Mouse (Mus musculus) forebrain, embryonic 13.5 days (tissue): ENCODE results near the gene Ppp4r4. TPM values are rescaled to one million over a fixed set of nuclear protein-coding genes. Genes with fewer than 3 reads are reported as not detected.
"Not testable (repeated sequence)": the region's sequence is repeated elsewhere in the genome, so short reads cannot be mapped to it uniquely, and the experiment has no call there.

ENCODE experiments used
- ATAC-seq: fragments of 200-750 bp; cut with Nextera tagmentation; 2 replicates; pipeline ENCODE4 v1.8.0; 2017
- H3K27ac ChIP-seq: fragments of 300-500 bp; sonication (generic); 2 replicates; pipeline ENCODE4 v1.5.1; 2015; ENCODE audit warnings: inconsistent platforms, mild to moderate bottlenecking, moderate library complexity
- H3K27me3 ChIP-seq: fragments of 300-500 bp; sonication (generic); 2 replicates; pipeline ENCODE4 v1.6.1; 2015; ENCODE audit warnings: mild to moderate bottlenecking, inconsistent platforms
- H3K36me3 ChIP-seq: fragments of 300-500 bp; sonication (generic); 2 replicates; pipeline ENCODE4 v1.6.1; 2015; ENCODE audit warnings: mild to moderate bottlenecking, inconsistent platforms; ENCODE audit not compliant: poor library complexity, severe bottlenecking
- H3K4me1 ChIP-seq: fragments of 300-500 bp; sonication (generic); 2 replicates; pipeline ENCODE4 v1.6.1; 2015; ENCODE audit warnings: inconsistent platforms
- H3K4me2 ChIP-seq: fragments of 300-500 bp; sonication (generic); 2 replicates; pipeline ENCODE4 v1.6.1; 2015; ENCODE audit warnings: inconsistent platforms, mild to moderate bottlenecking, moderate library complexity
- H3K4me3 ChIP-seq: fragments of 300-500 bp; sonication (generic); 2 replicates; pipeline ENCODE4 v1.5.1; 2015; ENCODE audit warnings: mild to moderate bottlenecking, inconsistent platforms
- H3K9ac ChIP-seq: fragments of 300-500 bp; sonication (generic); 2 replicates; pipeline ENCODE4 v1.6.1; 2015; ENCODE audit warnings: mild to moderate bottlenecking, inconsistent platforms
- H3K9me3 ChIP-seq: fragments of 300-500 bp; sonication (generic); replicated peaks from 2 replicates; pipeline ENCODE4 v1.6.1; 2016; ENCODE audit warnings: inconsistent platforms
- WGBS: fragments of 180-500 bp; shearing (Covaris S2); methylation state at CpG from one replicate; pipeline ENCODE4 v1.1.7; 2015; 5-methylcytosine and 5-hydroxymethylcytosine counted together
- polyA plus RNA-seq: library from polyadenylated mRNA; unstranded; fragments of >200 nt; fragmentation: Nextera tagmentation; extraction: Ambion mirVana; gene quantifications from 2 replicates; pipeline ENCODE4 v1.2.1, GENCODE M21; 2015

Gene Ppp4r4
- polyA plus RNA-seq, 1 experiment from 2014 or later, result 1.8 TPM

GRCm38 (mm10) chr12:103646314-103646713, 114.2 kb downstream of the Ppp4r4 start:
- Histone ChIP-seq H3K27ac (no peak overlapping the region), H3K9ac (no peak overlapping the region), H3K4me3 (no peak overlapping the region), H3K9me3 (no peaks in the 10 kb centered on the region), H3K4me1 (no peaks in the 10 kb centered on the region), H3K36me3 (no peaks in the 10 kb centered on the region), H3K4me2 (no peak overlapping the region), H3K27me3 (no peaks in the 10 kb centered on the region)
- no peak for ATAC-seq
- 84% methylated on average over 2 of the region's 2 CpGs for WGBS

GRCm38 (mm10) chr12:103653836-103654235, 121.8 kb downstream of the Ppp4r4 start:
- Histone ChIP-seq H3K4me3 (no peak overlapping the region), H3K9ac (no peak overlapping the region), H3K4me1 (no peaks in the 10 kb centered on the region), H3K27ac (no peak overlapping the region), H3K9me3 (no peaks in the 10 kb centered on the region), H3K4me2 (no peak overlapping the region), H3K27me3 (no peaks in the 10 kb centered on the region), H3K36me3 (no peaks in the 10 kb centered on the region)
- 90% methylated on average over 2 of the region's 2 CpGs for WGBS
- no peak for ATAC-seq

- ATAC-seq, result no peak
- no peaks in the 10 kb centered on the region for H3K4me1 ChIP-seq
- H3K36me3 ChIP-seq, result no peaks in the 10 kb centered on the region
- H3K27ac ChIP-seq, result no peak overlapping the region
- 87% methylated on average over 7 of the region's 7 CpGs for WGBS
- H3K9me3 ChIP-seq, result no peaks in the 10 kb centered on the region
- H3K9ac ChIP-seq, result no peak overlapping the region
- H3K4me3 ChIP-seq, result no peak overlapping the region
- H3K27me3 ChIP-seq, result no peaks in the 10 kb centered on the region
- no peak overlapping the region for H3K4me2 ChIP-seq
Observed at GRCm38 (mm10) chr12:103655123-103656044, 123.3 kb downstream of the Ppp4r4 start.

GRCm38 (mm10) chr12:103656848-103657626, 125.0 kb downstream of the Ppp4r4 start, which contains the start of gene Serpina6:
Serpina6 (minus strand) TSS chr12:103657212.
- Histone ChIP-seq H3K4me2 (no peak within 1 kb of the TSS), H3K36me3 (no peaks in the 10 kb centered on the region), H3K4me3 (no peak within 1 kb of the TSS), H3K9ac (no peak within 1 kb of the TSS), H3K4me1 (no peaks in the 10 kb centered on the region), H3K27ac (no peak within 1 kb of the TSS), H3K27me3 (no peaks in the 10 kb centered on the region), H3K9me3 (no peaks in the 10 kb centered on the region)
- ATAC-seq, result no peak
- 89% methylated on average over 9 of the region's 9 CpGs for WGBS

- H3K36me3 ChIP-seq, result no peaks in the 10 kb centered on the region
- ATAC-seq, result no peak
- H3K4me1 ChIP-seq, result no peaks in the 10 kb centered on the region
- 84% methylated on average over 10 of the region's 10 CpGs for WGBS
- H3K4me3 ChIP-seq, result no peak overlapping the region
- no peaks in the 10 kb centered on the region for H3K9me3 ChIP-seq
- H3K9ac ChIP-seq, result no peak overlapping the region
- no peak overlapping the region for H3K4me2 ChIP-seq
- no peak overlapping the region for H3K27ac ChIP-seq
- H3K27me3 ChIP-seq, result no peaks in the 10 kb centered on the region
Observed at GRCm38 (mm10) chr12:103657991-103658390, 125.9 kb downstream of the Ppp4r4 start.

- Histone ChIP-seq H3K27me3 (no peaks in the 10 kb centered on the region), H3K4me2 (no peak overlapping the region), H3K9me3 (no peaks in the 10 kb centered on the region), H3K27ac (no peak overlapping the region), H3K36me3 (no peaks in the 10 kb centered on the region), H3K4me1 (no peaks in the 10 kb centered on the region), H3K9ac (no peak overlapping the region), H3K4me3 (no peak overlapping the region)
- ATAC-seq, result no peak
- WGBS, result 85% methylated on average over 2 of the region's 2 CpGs
Observed at GRCm38 (mm10) chr12:103659171-103659570, 127.1 kb downstream of the Ppp4r4 start.

GRCm38 (mm10) chr12:103660076-103660475, 128.0 kb downstream of the Ppp4r4 start:
- Histone ChIP-seq H3K36me3 (no peaks in the 10 kb centered on the region), H3K9me3 (no peaks in the 10 kb centered on the region), H3K27ac (no peak overlapping the region), H3K4me1 (no peaks in the 10 kb centered on the region), H3K27me3 (no peaks in the 10 kb centered on the region), H3K4me3 (no peak overlapping the region), H3K9ac (no peak overlapping the region), H3K4me2 (no peak overlapping the region)
- ATAC-seq, result no peak
- WGBS, result 88% methylated on average over 5 of the region's 5 CpGs

GRCm38 (mm10) chr12:103662053-103662452, 130.0 kb downstream of the Ppp4r4 start:
- not testable (repeated sequence) for H3K27ac ChIP-seq, H3K9me3 ChIP-seq, H3K4me3 ChIP-seq, H3K9ac ChIP-seq, H3K27me3 ChIP-seq, H3K4me1 ChIP-seq, ATAC-seq, H3K4me2 ChIP-seq, H3K36me3 ChIP-seq

Other genes with a start within 250 kb of the Ppp4r4 start
- gene Fam181a, start 221.3 kb upstream of the Ppp4r4 start, polyA plus RNA-seq, result 7.6 and 9.8 TPM in 2 replicates
- gene Asb2, start 176.3 kb upstream of the Ppp4r4 start, polyA plus RNA-seq, result 0.40 and 0.60 TPM in 2 replicates
- 14.5 and 18.4 TPM in 2 replicates for gene Otub2, start 143.6 kb upstream of the Ppp4r4 start, polyA plus RNA-seq
- 0.34 and 0.48 TPM in 2 replicates for gene 9330161L09Rik, start 124.5 kb upstream of the Ppp4r4 start, polyA plus RNA-seq
- gene Ddx24, start 106.5 kb upstream of the Ppp4r4 start, polyA plus RNA-seq, result 149 and 175 TPM in 2 replicates
- gene Ifi27, start 98.1 kb upstream of the Ppp4r4 start, polyA plus RNA-seq, result 2.7 and 3.4 TPM in 2 replicates
- gene Ifi27l2a, start 88.6 kb upstream of the Ppp4r4 start, polyA plus RNA-seq, result 1.6 and 2.5 TPM in 2 replicates
- not detected in 2 replicates for gene Ifi27l2b, start 75.1 kb upstream of the Ppp4r4 start, polyA plus RNA-seq
- not detected in 2 replicates for gene Serpina10, start 99.2 kb downstream of the Ppp4r4 start, polyA plus RNA-seq
- 0.92 TPM in 1 of 2 replicates, not detected in the other for gene Serpina6, start 124.9 kb downstream of the Ppp4r4 start, polyA plus RNA-seq
- not detected in 2 replicates for gene Serpina16, start 143.9 kb downstream of the Ppp4r4 start, polyA plus RNA-seq
- gene Serpina1f, start 163.2 kb downstream of the Ppp4r4 start, polyA plus RNA-seq, result not detected in 2 replicates
- 0.18 TPM in 1 of 2 replicates, not detected in the other for gene Serpina1d, start 241.3 kb downstream of the Ppp4r4 start, polyA plus RNA-seq